Mouse (Mus musculus) heart, adult 8-10 months (tissue): ENCODE results near the gene Agpat4. TPM values are rescaled to one million over a fixed set of nuclear protein-coding genes. Genes with fewer than 3 reads are reported as not detected.
"Not testable (repeated sequence)": the region's sequence is repeated elsewhere in the genome, so short reads cannot be mapped to it uniquely, and the experiment has no call there.

Source experiments
- DNase-seq: peaks from one replicate; pipeline ENCODE4 v3.0.0; 2022; ENCODE audit warnings: low spot score
- total RNA-seq, 4 experiments: library from RNA; stranded (reverse); gene quantifications; 2 replicates each; pipeline ENCODE4 v1.2.4; 2022

Agpat4 gene
- total RNA-seq, 4 experiments from 2014 or later: 2.5 to 3.8 (median 3.4) TPM

- DNase-seq: no peak
Observed at GRCm38 (mm10) chr17:12187782-12188181, 69.3 kb downstream of the Agpat4 start.

- no peak for DNase-seq
Observed at GRCm38 (mm10) chr17:12195137-12195536, 76.6 kb downstream of the Agpat4 start.

GRCm38 (mm10) chr17:12195604-12196003 is 77.1 kb downstream of the Agpat4 start:
- DNase-seq: no peak

GRCm38 (mm10) chr17:12199933-12200332 is 81.4 kb downstream of the Agpat4 start:
- no peak for DNase-seq

GRCm38 (mm10) chr17:12201086-12201485 is 82.6 kb downstream of the Agpat4 start:
- no peak for DNase-seq

GRCm38 (mm10) chr17:12203414-12203897 is 85.0 kb downstream of the Agpat4 start:
- DNase-seq: no peak

- no peak for DNase-seq
Observed at GRCm38 (mm10) chr17:12204246-12204645, 85.7 kb downstream of the Agpat4 start.

GRCm38 (mm10) chr17:12204689-12205014 is 86.1 kb downstream of the Agpat4 start:
- no peak for DNase-seq

GRCm38 (mm10) chr17:12205015-12205693 is 86.7 kb downstream of the Agpat4 start:
- DNase-seq: no peak

- DNase-seq: no peak
Observed at GRCm38 (mm10) chr17:12205694-12206075, 87.2 kb downstream of the Agpat4 start.

GRCm38 (mm10) chr17:12206248-12206647 is 87.7 kb downstream of the Agpat4 start:
- DNase-seq: no peak

GRCm38 (mm10) chr17:12207022-12207548 is 88.6 kb downstream of the Agpat4 start:
- DNase-seq: no peak

- DNase-seq: no peak
Observed at GRCm38 (mm10) chr17:12209481-12209880, 91.0 kb downstream of the Agpat4 start.

- DNase-seq: peak; percentile 76
Observed at GRCm38 (mm10) chr17:12210544-12211132, 92.1 kb downstream of the Agpat4 start.

GRCm38 (mm10) chr17:12211890-12212289 is 93.4 kb downstream of the Agpat4 start:
- no peak for DNase-seq

GRCm38 (mm10) chr17:12212341-12212740 is 93.8 kb downstream of the Agpat4 start:
- DNase-seq: no peak

- DNase-seq: no peak
Observed at GRCm38 (mm10) chr17:12213430-12213829, 94.9 kb downstream of the Agpat4 start.

GRCm38 (mm10) chr17:12216224-12216623 is 97.7 kb downstream of the Agpat4 start:
- DNase-seq: no peak

GRCm38 (mm10) chr17:12221926-12222325 is 103.4 kb downstream of the Agpat4 start:
- no peak for DNase-seq

GRCm38 (mm10) chr17:12223682-12224081 is 105.2 kb downstream of the Agpat4 start:
- no peak for DNase-seq

GRCm38 (mm10) chr17:12224145-12224544 is 105.6 kb downstream of the Agpat4 start:
- no peak for DNase-seq

- DNase-seq: not testable (repeated sequence)
Observed at GRCm38 (mm10) chr17:12224551-12224950, 106.0 kb downstream of the Agpat4 start.

- DNase-seq: no peak
Observed at GRCm38 (mm10) chr17:12225227-12225626, 106.7 kb downstream of the Agpat4 start.
